Mouse (Mus musculus) forebrain, embryonic 15.5 days (tissue): ENCODE measurements around the gene Avpr1a. TPM values are rescaled to one million over a fixed set of nuclear protein-coding genes. Genes with fewer than 3 reads are reported as not detected.

Source experiments
- ATAC-seq: fragments of 200-750 bp; cut with Nextera tagmentation; replicated peaks from 2 replicates; pipeline ENCODE4 v1.8.0; 2017; ENCODE audit warnings: mild to moderate bottlenecking, moderate TSS enrichment, moderate library complexity
- H3K27ac ChIP-seq: fragments of 300-500 bp; sonication (generic); replicated peaks from 2 replicates; pipeline ENCODE4 v1.5.1; 2015; ENCODE audit warnings: mild to moderate bottlenecking, inconsistent platforms
- H3K27me3 ChIP-seq: fragments of 300-500 bp; sonication (generic); 2 replicates; pipeline ENCODE4 v1.6.1; 2015; ENCODE audit warnings: inconsistent platforms
- H3K36me3 ChIP-seq: fragments of 300-500 bp; sonication (generic); 2 replicates; pipeline ENCODE4 v1.6.1; 2015; ENCODE audit warnings: mild to moderate bottlenecking, inconsistent platforms
- H3K4me1 ChIP-seq: fragments of 300-500 bp; sonication (generic); 2 replicates; pipeline ENCODE4 v1.6.1; 2015; ENCODE audit warnings: inconsistent platforms
- H3K4me2 ChIP-seq: fragments of 300-500 bp; sonication (generic); replicated peaks from 2 replicates; pipeline ENCODE4 v1.6.1; 2015; ENCODE audit warnings: mild to moderate bottlenecking, inconsistent platforms
- H3K4me3 ChIP-seq: fragments of 300-500 bp; sonication (generic); 2 replicates; pipeline ENCODE4 v1.5.1; 2015; ENCODE audit warnings: mild to moderate bottlenecking, inconsistent platforms
- H3K9ac ChIP-seq: fragments of 300-500 bp; sonication (generic); replicated peaks from 2 replicates; pipeline ENCODE4 v1.6.1; 2015; ENCODE audit warnings: mild to moderate bottlenecking, inconsistent platforms
- H3K9me3 ChIP-seq: fragments of 300-500 bp; sonication (generic); 2 replicates; pipeline ENCODE4 v1.6.1; 2016; ENCODE audit warnings: inconsistent platforms
- WGBS: fragments of 180-500 bp; shearing (Covaris S2); methylation state at CpG from one replicate; pipeline ENCODE4 v1.1.7; 2015; ENCODE audit warnings: mixed read lengths; 5-methylcytosine and 5-hydroxymethylcytosine counted together
- polyA plus RNA-seq: library from polyadenylated mRNA; unstranded; fragments of >200 nt; fragmentation: Nextera tagmentation; extraction: Ambion mirVana; gene quantifications from 2 replicates; pipeline ENCODE4 v1.2.1, GENCODE M21; 2015

The Avpr1a gene
- polyA plus RNA-seq, 1 experiment from 2014 or later: 1.6 TPM

DNA sequence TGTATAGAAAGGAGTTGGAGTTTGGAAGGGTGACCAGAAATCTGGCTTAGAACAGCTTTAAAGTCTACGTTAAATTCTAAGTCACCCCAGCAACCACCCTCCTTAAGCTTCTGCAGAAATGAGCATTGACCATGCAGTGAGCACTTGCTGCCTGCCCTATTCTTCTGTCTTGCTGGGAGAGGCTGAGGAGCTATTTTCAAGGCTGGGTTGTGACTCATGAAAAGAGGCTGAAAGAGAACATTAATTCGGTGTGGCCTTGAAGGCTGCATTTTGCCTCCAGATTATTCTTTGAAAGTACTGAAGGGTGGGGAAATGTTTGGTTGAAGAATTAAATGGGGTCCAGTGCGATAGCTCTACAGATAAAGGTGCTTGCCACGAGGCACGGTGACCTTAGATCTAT lies 28.5 kb downstream of the Avpr1a start:
- Histone ChIP-seq H3K4me1 (no peaks in the 10 kb centered on the region), H3K27me3 (no peaks in the 10 kb centered on the region), H3K9ac (no peak overlapping the region), H3K9me3 (no peaks in the 10 kb centered on the region), H3K27ac (no peak overlapping the region), H3K4me2 (no peak overlapping the region), H3K36me3 (no peaks in the 10 kb centered on the region), H3K4me3 (no peak overlapping the region)
- ATAC-seq: no peak
- 83% methylated on average over 5 of the region's 5 CpGs for WGBS

DNA sequence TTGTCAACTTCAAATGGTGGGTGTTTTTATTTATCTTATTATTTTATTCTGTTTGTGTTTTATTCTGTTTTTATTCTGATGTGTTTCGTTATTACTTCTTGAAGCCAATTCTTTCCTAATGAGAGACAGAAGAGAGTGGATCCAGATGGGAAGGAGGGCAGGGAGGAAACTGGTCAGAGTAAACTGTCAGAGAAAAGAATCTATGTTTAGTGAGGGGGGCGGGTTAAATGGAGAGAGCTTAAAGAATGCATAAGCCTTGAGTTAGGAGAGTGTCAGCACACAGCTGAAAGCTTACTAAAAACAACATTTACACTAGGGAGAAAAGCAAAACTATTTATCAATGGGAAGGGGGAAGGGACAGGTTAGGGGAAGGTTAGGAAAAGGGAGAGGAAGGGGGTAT lies 50.3 kb downstream of the Avpr1a start:
- H3K36me3 ChIP-seq: no peaks in the 10 kb centered on the region
- H3K4me3 ChIP-seq: no peak overlapping the region
- H3K4me2 ChIP-seq: no peak overlapping the region
- no peaks in the 10 kb centered on the region for H3K9me3 ChIP-seq
- ATAC-seq: no peak
- no peaks in the 10 kb centered on the region for H3K27me3 ChIP-seq
- no peak overlapping the region for H3K9ac ChIP-seq
- WGBS: 25% methylated on average over 2 of the region's 2 CpGs
- H3K27ac ChIP-seq: no peak overlapping the region
- peaks cover 6% of the 10 kb centered on the region for H3K4me1 ChIP-seq

DNA sequence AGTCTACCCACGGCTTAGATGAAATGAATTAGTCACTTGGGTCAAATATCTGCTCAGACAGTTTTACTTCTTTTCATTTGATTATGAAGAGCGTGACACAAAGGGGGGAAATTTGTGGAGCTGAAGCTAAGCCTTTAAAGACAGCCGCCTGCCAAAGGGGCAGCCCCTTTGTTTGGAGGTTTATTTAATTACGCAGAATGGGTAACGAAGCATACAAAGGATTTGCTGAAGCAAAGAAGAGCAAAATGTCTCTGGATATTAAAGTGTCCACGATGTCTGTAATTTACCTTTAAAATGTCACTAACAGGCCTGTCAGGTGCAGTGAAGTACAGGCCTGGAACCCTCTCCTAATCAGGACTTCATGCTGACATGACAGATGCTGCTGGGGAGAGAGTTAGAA lies 51.0 kb downstream of the Avpr1a start:
- ATAC-seq: no peak
- 5% methylated on average over 6 of the region's 6 CpGs for WGBS
- peaks cover 6% of the 10 kb centered on the region for H3K4me1 ChIP-seq
- H3K9me3 ChIP-seq: no peaks in the 10 kb centered on the region
- no peaks in the 10 kb centered on the region for H3K27me3 ChIP-seq
- no peak overlapping the region for H3K4me3 ChIP-seq
- no peak overlapping the region for H3K9ac ChIP-seq
- H3K36me3 ChIP-seq: no peaks in the 10 kb centered on the region
- H3K27ac ChIP-seq: no peak overlapping the region
- H3K4me2 ChIP-seq: no peak overlapping the region

Other genes with a start within 250 kb of the Avpr1a start
- 10.0 and 10.7 TPM in 2 replicates for gene Ppm1h, start 230.3 kb downstream of the Avpr1a start, polyA plus RNA-seq